Mouse (Mus musculus) G1E (cell line): Measurements from ENCODE around the gene Nr2f1. TPM values are rescaled to one million over a fixed set of nuclear protein-coding genes. Genes with fewer than 3 reads are reported as not detected.
A peak's percentile ranks its signal among the peaks of the same experiment; 100 is the strongest.

Experiments
- ATAC-seq: 2 replicates; pipeline ENCODE4 v1.8.0; 2016; ENCODE audit warnings: mild to moderate bottlenecking; ENCODE audit not compliant: insufficient number of reproducible peaks, poor library complexity, low FRiP score, severe bottlenecking; ENCODE audit errors: extremely low read depth
- DNase-seq: peaks from one replicate; pipeline ENCODE4 v3.0.0; 2012; ENCODE audit warnings: low spot score
- H3K27me3 ChIP-seq: 2 replicates; pipeline ENCODE4 v1.6.1; 2012; ENCODE audit warnings: mild to moderate bottlenecking, low read length, inconsistent platforms; ENCODE audit not compliant: insufficient read depth
- H3K36me3 ChIP-seq: replicated peaks from 2 replicates; pipeline ENCODE3; 2012; ENCODE audit warnings: mild to moderate bottlenecking, inconsistent platforms
- H3K4me1 ChIP-seq: 2 replicates; pipeline ENCODE4 v1.6.1; 2012; ENCODE audit warnings: low read depth, low read length, inconsistent platforms, mixed read lengths; ENCODE audit not compliant: insufficient read depth
- H3K4me3 ChIP-seq: 2 replicates; pipeline ENCODE4 v1.5.1; 2012; ENCODE audit warnings: low read depth, mild to moderate bottlenecking, inconsistent platforms, low read length, moderate library complexity, mixed read lengths
- H3K9me3 ChIP-seq: replicated peaks from 2 replicates; pipeline ENCODE4 v1.6.1; 2012; ENCODE audit warnings: inconsistent platforms
- CTCF ChIP-seq: IDR thresholded peaks from 2 replicates; pipeline ENCODE4 v1.5.1; 2012; ENCODE audit warnings: low read depth, low read length, inconsistent platforms, mixed read lengths
- GATA1 ChIP-seq: IDR thresholded peaks from 2 replicates; pipeline ENCODE4 v1.6.1; 2012; ENCODE audit warnings: borderline replicate concordance, low read length, inconsistent platforms, mixed read lengths
- GATA2 ChIP-seq: IDR thresholded peaks from 2 replicates; pipeline ENCODE4 v1.6.1; 2012; ENCODE audit warnings: low read depth, low read length, inconsistent platforms, borderline replicate concordance
- POLR2AphosphoS5 ChIP-seq: IDR thresholded peaks from 2 replicates; pipeline ENCODE4 v1.6.1; 2012; ENCODE audit warnings: low read depth, low read length, inconsistent platforms; ENCODE audit not compliant: insufficient replicate concordance
- TAL1 ChIP-seq: conservative IDR thresholded peaks from 2 replicates; pipeline ENCODE4 v1.6.1; 2012; ENCODE audit warnings: low read depth, low read length, inconsistent platforms, mixed read lengths
- polyA plus RNA-seq: library from polyadenylated mRNA; stranded (reverse); fragments of >175 nt; gene quantifications from 2 replicates; pipeline ENCODE4 v1.2.3, GENCODE M21; 2012
- total RNA-seq, 2 experiments: library from RNA; stranded (forward) in 1 of 2; stranded (reverse) in 1 of 2; fragments of 200-1000 nt in 1 of 2; fragments of >200 nt in 1 of 2; fragmentation: Nextera tagmentation in 1 of 2; gene quantifications; 2 replicates each; pipeline ENCODE4 v1.2.3; 2014 to 2017

Nr2f1 gene
- total and polyA plus RNA-seq, 3 experiments = 0.05 to 0.83 (median 0.05) TPM

DNA sequence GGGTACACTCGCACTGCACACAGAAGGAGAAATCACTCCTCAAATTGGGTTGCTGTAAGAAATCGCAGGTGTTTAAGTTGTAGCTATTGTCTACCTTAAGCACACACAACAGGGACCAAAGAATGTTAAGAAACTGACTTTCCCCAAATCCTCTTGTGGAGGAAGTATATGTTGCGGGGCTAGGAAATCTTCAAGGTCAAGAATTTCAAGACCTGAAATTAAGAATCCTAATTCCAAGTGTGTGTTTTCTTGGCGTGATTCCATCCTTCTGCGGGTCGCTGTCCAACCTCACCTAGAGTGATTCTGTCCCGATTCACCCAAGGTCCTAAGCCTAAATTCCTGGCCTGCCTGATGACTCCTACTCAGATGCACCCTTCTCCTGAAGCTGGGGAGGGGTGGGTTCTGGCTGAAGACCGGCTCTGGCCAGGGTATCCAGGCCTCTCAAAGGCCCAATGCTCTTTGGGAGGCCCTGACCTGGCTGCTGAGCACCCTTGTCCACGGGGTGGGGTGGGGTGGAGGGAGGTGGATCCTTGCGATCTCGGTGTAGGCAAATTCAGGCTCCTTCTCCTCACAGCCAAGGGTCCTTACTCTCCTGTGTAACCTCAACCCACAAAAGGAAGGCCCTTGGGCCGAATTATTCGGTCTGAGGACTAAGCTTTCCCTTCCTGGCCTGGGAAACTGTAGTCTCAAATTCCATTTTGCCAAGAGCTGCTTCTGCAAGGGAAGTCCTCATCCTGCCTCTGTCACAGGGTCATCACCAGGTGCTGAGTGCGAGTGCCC, 11.9 kb upstream of the Nr2f1 start:
- Histone ChIP-seq H3K4me3 (no peak overlapping the region), H3K36me3 (no peaks in the 10 kb centered on the region), H3K4me1 (peaks cover 16% of the 10 kb centered on the region; the same call in 1 of the 2 replicates), H3K9me3 (no peaks in the 10 kb centered on the region), H3K27me3 (peaks cover 35% of the 10 kb centered on the region)
- ATAC-seq (no peak), DNase-seq (no peak)
- TF ChIP-seq TAL1 (no peak), POLR2AphosphoS5 (no peak)

DNA sequence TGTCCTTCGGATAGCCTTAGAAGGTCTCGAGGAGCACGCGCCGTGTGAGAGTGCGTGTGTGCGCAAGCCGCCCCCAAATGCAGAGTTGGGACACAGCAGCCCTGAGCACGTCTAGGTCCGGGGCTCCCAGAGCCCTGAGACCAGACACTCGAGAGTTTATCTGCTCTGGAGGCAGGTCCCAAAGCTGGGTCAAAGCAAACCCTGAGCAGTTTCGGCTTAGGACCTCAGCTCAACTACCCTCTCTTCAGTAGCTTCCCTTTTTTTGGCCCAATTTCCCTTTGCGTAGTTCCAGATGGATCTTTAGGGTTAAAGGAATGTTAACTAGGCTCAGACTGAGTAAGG, 11.2 kb upstream of the Nr2f1 start:
- no peak for ATAC-seq

DNA sequence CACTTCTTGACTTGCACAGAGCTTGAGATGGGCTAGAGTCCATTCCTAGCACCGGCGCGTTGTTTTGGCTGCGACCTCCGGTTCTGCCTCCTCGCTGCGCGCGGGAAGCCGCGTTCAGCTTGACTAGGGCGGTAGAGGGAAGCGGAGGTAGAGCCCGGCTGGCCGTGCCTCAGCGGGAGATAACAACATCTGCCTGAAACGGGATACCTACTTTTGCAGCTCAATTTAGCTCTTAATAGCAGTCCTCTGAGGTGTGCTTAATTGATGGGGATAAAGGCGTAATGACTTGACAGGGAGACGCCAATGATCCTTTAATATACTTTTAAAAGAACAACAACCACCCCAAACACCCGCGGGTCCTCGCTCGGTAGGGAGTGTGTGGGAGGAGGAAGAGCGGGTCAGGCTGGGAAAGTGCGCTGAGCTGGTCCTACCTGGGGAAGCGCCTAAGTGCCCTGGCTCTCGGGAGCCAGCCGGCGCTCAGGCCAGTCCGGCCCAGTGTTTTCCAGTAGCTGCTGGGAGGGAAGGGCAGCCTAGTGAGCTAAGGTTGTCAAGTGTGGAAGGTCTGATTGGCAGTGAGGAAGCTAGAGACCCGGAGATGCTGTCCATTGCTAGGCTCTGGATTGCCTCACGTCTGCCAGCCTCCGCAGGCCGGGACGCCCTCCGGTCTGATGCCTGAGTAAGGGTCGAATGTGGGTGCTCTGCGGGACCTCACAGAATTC, 10.6 kb upstream of the Nr2f1 start:
- DNase-seq (no peak), ATAC-seq (peak; percentile 16; the same call in 1 of the 2 replicates)
- Histone ChIP-seq H3K36me3 (no peaks in the 10 kb centered on the region), H3K27me3 (peaks cover 35% of the 10 kb centered on the region), H3K4me1 (peaks cover 16% of the 10 kb centered on the region; the same call in 1 of the 2 replicates), H3K4me3 (peak overlapping the region; percentile 57; the same call in 1 of the 2 replicates), H3K9me3 (no peaks in the 10 kb centered on the region)
- TF ChIP-seq GATA1 (no peak), GATA2 (no peak), TAL1 (no peak), POLR2AphosphoS5 (no peak), CTCF (no peak)

More for the DNA sequence above, 11.2 kb upstream of the Nr2f1 start:
- DNase-seq = no peak
- TF ChIP-seq GATA2 = no peak
- no peak for TF ChIP-seq CTCF
- TF ChIP-seq TAL1 = no peak
- TF ChIP-seq POLR2AphosphoS5 = no peak
- no peak for TF ChIP-seq GATA1
- Histone ChIP-seq H3K36me3 (no peaks in the 10 kb centered on the region), H3K27me3 (peaks cover 35% of the 10 kb centered on the region), H3K4me1 (peaks cover 16% of the 10 kb centered on the region; the same call in 1 of the 2 replicates), H3K9me3 (no peaks in the 10 kb centered on the region), H3K4me3 (peak overlapping the region; percentile 57; the same call in 1 of the 2 replicates)

DNA sequence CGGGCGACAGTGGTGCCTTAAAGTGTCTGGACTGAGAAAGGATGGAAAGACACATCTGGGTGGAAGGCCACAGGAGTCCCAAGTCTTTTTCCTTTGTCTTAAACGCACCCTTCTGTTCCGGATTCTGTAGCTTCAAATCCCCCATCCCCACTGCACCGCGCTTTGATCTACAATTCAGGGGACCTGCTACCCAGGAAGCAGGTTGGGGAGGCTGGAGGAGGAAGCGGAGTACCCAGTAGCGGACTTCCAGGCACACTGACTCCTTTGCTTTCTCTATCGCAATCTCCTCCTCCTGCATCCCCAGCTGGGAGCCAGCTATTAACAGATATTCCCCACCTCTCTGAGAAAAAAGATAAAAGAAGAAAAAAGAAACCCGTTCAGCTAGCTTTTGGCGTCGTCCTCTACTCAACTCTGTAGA, 10.1 kb upstream of the Nr2f1 start:
- no peak for ATAC-seq
- H3K4me1 ChIP-seq = peaks cover 16% of the 10 kb centered on the region; the same call in 1 of the 2 replicates
- peaks cover 35% of the 10 kb centered on the region for H3K27me3 ChIP-seq
- TF ChIP-seq TAL1 (no peak), CTCF (no peak), GATA1 (no peak), POLR2AphosphoS5 (no peak), GATA2 (no peak)
- no peak for DNase-seq
- H3K4me3 ChIP-seq = peak overlapping the region; percentile 53; the same call in 1 of the 2 replicates
- H3K36me3 ChIP-seq = no peaks in the 10 kb centered on the region
- no peaks in the 10 kb centered on the region for H3K9me3 ChIP-seq

DNA sequence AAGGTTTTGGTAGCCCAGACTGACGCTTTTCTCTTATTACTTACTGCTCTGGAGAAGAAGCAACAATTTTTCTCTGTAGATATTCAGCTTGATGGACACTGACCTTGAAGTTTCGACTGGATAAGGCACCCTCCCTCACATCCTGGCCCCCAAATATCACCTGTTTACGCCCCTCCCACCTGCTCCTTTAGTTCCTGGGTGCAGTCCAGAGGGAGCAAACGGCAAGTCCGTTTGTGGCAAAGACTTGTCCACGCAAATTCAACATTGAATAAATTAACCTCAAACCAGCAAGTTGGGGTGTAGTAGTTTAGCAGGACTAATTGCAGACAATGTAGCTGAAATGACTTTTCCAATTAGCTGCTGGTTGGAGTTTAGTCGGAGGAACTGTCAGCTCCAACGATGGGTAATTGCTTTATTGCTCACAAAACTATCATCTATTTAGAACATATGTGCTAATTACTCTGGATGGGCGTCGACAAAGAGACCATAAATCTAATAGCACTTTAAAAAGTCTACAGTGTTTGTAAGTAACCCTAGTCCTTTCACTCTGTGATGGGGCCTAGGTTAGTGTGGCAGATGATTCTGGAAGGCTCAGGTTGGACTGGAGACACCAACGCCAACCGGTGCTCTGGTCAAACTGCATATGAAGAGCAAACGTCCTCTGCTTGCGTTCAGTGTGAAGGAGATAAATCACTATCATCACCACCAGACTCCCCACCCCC, 9.3 kb upstream of the Nr2f1 start:
- DNase-seq (no peak), ATAC-seq (no peak)
- peaks cover 20% of the 10 kb centered on the region for H3K4me1 ChIP-seq
- TF ChIP-seq GATA2 (no peak), TAL1 (no peak), CTCF (no peak), POLR2AphosphoS5 (no peak), GATA1 (no peak)
- H3K27me3 ChIP-seq = peaks cover 39% of the 10 kb centered on the region
- no peaks in the 10 kb centered on the region for H3K36me3 ChIP-seq
- no peaks in the 10 kb centered on the region for H3K9me3 ChIP-seq
- no peak overlapping the region for H3K4me3 ChIP-seq
